In genomic region chr11:63162806-63163205, GRCm38 (mm10) we compare ENCODE assay signal across 31 mouse cellular contexts. TPM values are rescaled to one million over a fixed set of nuclear protein-coding genes. Genes with fewer than 3 reads are reported as not detected.
DNase-seq lines count a peak whose midpoint lies in the region; ATAC-seq and TF ChIP-seq lines count a peak whose summit lies in the region.
"Had no signal": no experiment of that assay in that cellular context is flagged by ENCODE, and none has a peak within 500 bp of the region (broad histone marks: within the 10 kb centered on the region; RNA-seq: fewer than 3 reads in every experiment).

No protein-coding gene starts in this region.

- 71% methylated on average over 2 of the region's 2 CpGs for WGBS in lung, postnatal 0 days
- WGBS in limb, embryonic 11.5 days, result 74% methylated on average over 2 of the region's 2 CpGs
- 69% methylated on average over 2 of the region's 2 CpGs for WGBS in liver, postnatal 0 days (ENCODE audit: insufficient replicate concordance)

- H3K4me2 ChIP-seq in lung, postnatal 0 days (replicated peaks; ENCODE audit: low read depth, low read length), result no peak overlapping the region
- H3K4me2 ChIP-seq in limb, embryonic 11.5 days (ENCODE audit: low read depth, severe bottlenecking), result no peak overlapping the region
- H3K4me2 ChIP-seq in liver, postnatal 0 days (ENCODE audit: low read depth, low read length), result no peak overlapping the region
- H3K4me2 ChIP-seq: embryonic facial prominence, embryonic 13.5 days; forebrain, embryonic 13.5 days; heart, embryonic 15.5 days; liver, embryonic 15.5 days; neural tube, embryonic 15.5 days had no signal

- H3K27ac ChIP-seq in lung, postnatal 0 days (ENCODE audit: low read length), result peak overlapping the region; percentile 6
- no peak overlapping the region for H3K27ac ChIP-seq in limb, embryonic 11.5 days (replicated peaks; ENCODE audit: low read depth, low read length)
- no peak overlapping the region for H3K27ac ChIP-seq in liver, postnatal 0 days (ENCODE audit: low read depth)
- H3K27ac ChIP-seq: embryonic facial prominence, embryonic 13.5 days; forebrain, embryonic 13.5 days; heart, adult 2 months; heart, embryonic 15.5 days; hindbrain, embryonic 10.5 days; liver, embryonic 15.5 days; midbrain, embryonic 10.5 days; neural tube, embryonic 15.5 days had no signal

- no peak for TF ChIP-seq CTCF in lung, postnatal 0 days (IDR thresholded peaks at IDR 0.05)
- TF ChIP-seq CTCF in liver, postnatal 0 days (IDR thresholded peaks at IDR 0.05; ENCODE audit: low read depth), result no peak

- DNase-seq in adrenal gland, postnatal 25 days, result peak; percentile 34
- DNase-seq in adrenal gland, adult (ENCODE audit: inconsistent age in 2 of 2, low spot score in 1 of 2), result no peak
- peak; percentile 20 for DNase-seq in heart, postnatal 25 days (ENCODE audit: low spot score)
- DNase-seq in heart, postnatal 14 days, result no peak
- DNase-seq in lung, postnatal 0 days (ENCODE audit: low spot score), result no peak
- no peak for DNase-seq in lung, postnatal 4 days
- DNase-seq in limb, embryonic 11.5 days (ENCODE audit: low spot score), result peak; percentile 12
- DNase-seq in liver, postnatal 0 days, result no peak
- DNase-seq: cerebellum, adult 2 months; cerebellum, postnatal 25 days; embryo, embryonic 11 days; gastrocnemius, postnatal 14 days; kidney, postnatal 4 days; liver; right cerebral cortex, adult 18-20 months; thymus, adult 2 months; thymus, postnatal 4 days had no signal

- intact Hi-C loops in heart, postnatal 25 days (cut with DNase I), result no loop called here
- intact Hi-C loops in heart, postnatal 14 days (cut with DNase I), result loop anchor here (10.0 kb wide), 1 partner anchor 418 kb away; no protein-coding TSS in a partner anchor

- H3K9me3 ChIP-seq in lung, postnatal 0 days (ENCODE audit: low read length), result no peaks in the 10 kb centered on the region
- no peaks in the 10 kb centered on the region for H3K9me3 ChIP-seq in limb, embryonic 11.5 days (ENCODE audit: control insufficient read depth, low read length)
- no peaks in the 10 kb centered on the region for H3K9me3 ChIP-seq in liver, postnatal 0 days (ENCODE audit: low read length)
- H3K9me3 ChIP-seq: embryonic facial prominence, embryonic 13.5 days; forebrain, embryonic 13.5 days; heart, embryonic 15.5 days; hindbrain, embryonic 10.5 days; liver, embryonic 15.5 days; midbrain, embryonic 10.5 days; neural tube, embryonic 15.5 days had no signal

- no peaks in the 10 kb centered on the region for H3K27me3 ChIP-seq in lung, postnatal 0 days (replicated peaks; ENCODE audit: insufficient read depth, low read length)
- no peaks in the 10 kb centered on the region for H3K27me3 ChIP-seq in limb, embryonic 11.5 days (ENCODE audit: control insufficient read depth, insufficient read depth, low read length)
- H3K27me3 ChIP-seq in liver, postnatal 0 days (ENCODE audit: insufficient read depth, low read length), result no peaks in the 10 kb centered on the region
- H3K27me3 ChIP-seq: CH12.LX; embryonic facial prominence, embryonic 13.5 days; forebrain, embryonic 13.5 days; heart, embryonic 15.5 days; liver, embryonic 15.5 days; neural tube, embryonic 15.5 days had no signal

- H3K36me3 ChIP-seq in lung, postnatal 0 days (ENCODE audit: insufficient read depth, low read length), result peaks cover 4% of the 10 kb centered on the region; the same call in 1 of the 2 replicates
- peaks cover 5% of the 10 kb centered on the region; the same call in 1 of the 2 replicates for H3K36me3 ChIP-seq in limb, embryonic 11.5 days (ENCODE audit: control insufficient read depth, insufficient read depth, low read length)
- H3K36me3 ChIP-seq in liver, postnatal 0 days (replicated peaks; ENCODE audit: insufficient read depth, low read length), result 0 out of 2 replicates have a peak, but pooled peaks cover 3% of the 10 kb centered on the region
- H3K36me3 ChIP-seq: G1E; liver, embryonic 15.5 days; midbrain, embryonic 10.5 days had no signal

- TF ChIP-seq EP300 in lung, postnatal 0 days (IDR thresholded peaks at IDR 0.05), result no peak
- no peak for TF ChIP-seq EP300 in liver, postnatal 0 days (IDR thresholded peaks at IDR 0.05; ENCODE audit: low read depth)

- H3K9ac ChIP-seq in lung, postnatal 0 days (replicated peaks; ENCODE audit: low read depth), result no peak overlapping the region
- no peak overlapping the region for H3K9ac ChIP-seq in limb, embryonic 11.5 days (ENCODE audit: low read length)
- H3K9ac ChIP-seq in liver, postnatal 0 days (replicated peaks), result no peak overlapping the region
- H3K9ac ChIP-seq: embryonic facial prominence, embryonic 13.5 days; forebrain, embryonic 13.5 days; heart, embryonic 15.5 days; liver, embryonic 15.5 days; neural tube, embryonic 15.5 days had no signal

- H3K4me3 ChIP-seq in lung, postnatal 0 days (ENCODE audit: low read depth, low read length), result no peak overlapping the region
- H3K4me3 ChIP-seq in limb, embryonic 11.5 days (ENCODE audit: low read depth, low read length), result no peak overlapping the region
- no peak overlapping the region for H3K4me3 ChIP-seq in liver, postnatal 0 days (ENCODE audit: low read depth, low read length)
- H3K4me3 ChIP-seq: embryonic facial prominence, embryonic 13.5 days; erythroblast, embryonic 14.5 days; forebrain, embryonic 13.5 days; heart, adult 2 months; heart, embryonic 15.5 days; hindbrain, embryonic 10.5 days; liver, embryonic 15.5 days; midbrain, embryonic 10.5 days; neural tube, embryonic 15.5 days had no signal

- no peaks in the 10 kb centered on the region; the same call in 1 of the 2 replicates for H3K4me1 ChIP-seq in lung, postnatal 0 days (ENCODE audit: insufficient read depth, low read depth, low read length)
- H3K4me1 ChIP-seq in limb, embryonic 11.5 days (ENCODE audit: control insufficient read depth, insufficient read depth, low read length), result no peaks in the 10 kb centered on the region
- no peaks in the 10 kb centered on the region for H3K4me1 ChIP-seq in liver, postnatal 0 days (ENCODE audit: insufficient read depth)
- H3K4me1 ChIP-seq: forebrain, embryonic 13.5 days; heart, embryonic 15.5 days; hindbrain, embryonic 10.5 days; liver, embryonic 15.5 days; midbrain, embryonic 10.5 days; neural tube, embryonic 15.5 days had no signal

- peak; percentile 27; the same call in 1 of the 2 replicates for ATAC-seq in lung, postnatal 0 days
- ATAC-seq in limb, embryonic 11.5 days (ENCODE audit: insufficient number of reproducible peaks, low FRiP score, low TSS enrichment, low read depth), result no peak
- no peak for ATAC-seq in liver, postnatal 0 days
- ATAC-seq: forebrain, embryonic 13.5 days; hindbrain, embryonic 16.5 days; intestine, postnatal 0 days; Patski had no signal

RNA-seq across cellular contexts. Expression of gene Pmp22, which starts 34.0 kb away (rescaled TPM):
- 161 and 162 TPM in 2 replicates for total RNA-seq in adrenal gland, postnatal 25 days (2021)
- 10 to 100 TPM; 55.9 to 63.6 TPM for total RNA-seq in heart, postnatal 25 days (2021)
- 10 to 100 TPM; 69.8 to 80.5 TPM for total RNA-seq in heart, postnatal 14 days (2021)
- polyA plus RNA-seq in lung, postnatal 0 days (2015; fragmentation: Nextera tagmentation; extraction: Ambion mirVana), result 523 and 539 TPM in 2 replicates
- polyA plus RNA-seq in limb, embryonic 11.5 days (2014; fragmentation: Nextera tagmentation; extraction: Ambion mirVana), result 43.7 and 51.0 TPM in 2 replicates
- 12.1 and 12.9 TPM in 2 replicates for polyA plus RNA-seq in liver, postnatal 0 days (2015; fragmentation: Nextera tagmentation; extraction: Ambion mirVana)
- total RNA-seq: CH12.LX had no signal
- polyA plus RNA-seq: G1E had no signal

Comparison
In these comparisons a context has a peak if more than half of its experiments do, and no peak if none do; other contexts are left out.
1. DNase-seq: peak in adrenal gland, postnatal 25 days (single experiment), heart, postnatal 25 days (single experiment) and limb, embryonic 11.5 days (single experiment); none in adrenal gland, adult (0 of 2), heart, postnatal 14 days (0 of 2), lung, postnatal 0 days (single experiment), lung, postnatal 4 days (0 of 2) and liver, postnatal 0 days (single experiment).